Mouse (Mus musculus) ES-Bruce4 (cell line): ENCODE data around the gene Stoml2.

ENCODE experiments used
- CTCF ChIP-seq: IDR thresholded peaks from one replicate; pipeline ENCODE4 v1.8.1; 2011; ENCODE audit warnings: low read depth, low read length
- POLR2A ChIP-seq: IDR thresholded peaks from one replicate; pipeline ENCODE4 v1.8.1; 2011; ENCODE audit warnings: low read length; ENCODE audit not compliant: insufficient read depth

- TF ChIP-seq POLR2A (no peak), CTCF (no peak)
Observed at GRCm38 (mm10) chr4:43046607-43047006, 15.1 kb upstream of the Stoml2 start.
